Mouse (Mus musculus) limb, embryonic 11.5 days (tissue): ENCODE results near the gene Rnf19b. TPM values are rescaled to one million over a fixed set of nuclear protein-coding genes. Genes with fewer than 3 reads are reported as not detected.

Experiments used
- ATAC-seq: fragments of 200-750 bp; cut with Nextera tagmentation; 2 replicates; pipeline ENCODE4 v1.8.0; 2017; ENCODE audit warnings: low read depth; ENCODE audit not compliant: insufficient number of reproducible peaks, low FRiP score, low TSS enrichment
- DNase-seq: peaks from one replicate; pipeline ENCODE4 v3.0.0-alpha.2; 2015; ENCODE audit warnings: low spot score
- H3K27ac ChIP-seq: fragments of 300-500 bp; sonication (generic); replicated peaks from 2 replicates; pipeline ENCODE4 v1.5.1; 2014; ENCODE audit warnings: low read depth, mild to moderate bottlenecking, low read length
- H3K27me3 ChIP-seq: fragments of 300-500 bp; sonication (generic); 2 replicates; pipeline ENCODE4 v1.6.1; 2014; ENCODE audit warnings: mild to moderate bottlenecking, low read length, mixed read lengths; ENCODE audit not compliant: control insufficient read depth, insufficient read depth
- H3K36me3 ChIP-seq: fragments of 300-500 bp; sonication (generic); 2 replicates; pipeline ENCODE4 v1.6.1; 2014; ENCODE audit warnings: mild to moderate bottlenecking, low read length, moderate library complexity, mixed read lengths; ENCODE audit not compliant: control insufficient read depth, insufficient read depth
- H3K4me1 ChIP-seq: fragments of 300-500 bp; sonication (generic); 2 replicates; pipeline ENCODE4 v1.6.1; 2014; ENCODE audit warnings: low read length, mixed read lengths; ENCODE audit not compliant: control insufficient read depth, insufficient read depth
- H3K4me2 ChIP-seq: fragments of 300-500 bp; sonication (generic); 2 replicates; pipeline ENCODE4 v1.6.1; 2014; ENCODE audit warnings: low read depth, mild to moderate bottlenecking, moderate library complexity; ENCODE audit not compliant: severe bottlenecking
- H3K4me3 ChIP-seq: fragments of 300-500 bp; sonication (generic); 2 replicates; pipeline ENCODE4 v1.5.1; 2014; ENCODE audit warnings: low read depth, low read length
- H3K9ac ChIP-seq: fragments of 300-500 bp; sonication (generic); 2 replicates; pipeline ENCODE4 v1.6.1; 2014; ENCODE audit warnings: mild to moderate bottlenecking, low read length
- H3K9me3 ChIP-seq: fragments of 300-500 bp; sonication (generic); 2 replicates; pipeline ENCODE4 v1.6.1; 2016; ENCODE audit warnings: low read length; ENCODE audit not compliant: control insufficient read depth
- WGBS: fragments of 180-500 bp; shearing (Covaris S2); extraction: QIAGEN DNeasy Blood & Tissue Kit; methylation state at CpG from one replicate; pipeline ENCODE4 v1.1.7; 2014; 5-methylcytosine and 5-hydroxymethylcytosine counted together
- polyA plus RNA-seq: library from polyadenylated mRNA; unstranded; fragments of >200 nt; fragmentation: Nextera tagmentation; extraction: Ambion mirVana; gene quantifications from 2 replicates; pipeline ENCODE4 v1.2.1, GENCODE M21; 2014

Gene Rnf19b
- polyA plus RNA-seq, 1 experiment from 2014 or later = 9.6 TPM

DNA sequence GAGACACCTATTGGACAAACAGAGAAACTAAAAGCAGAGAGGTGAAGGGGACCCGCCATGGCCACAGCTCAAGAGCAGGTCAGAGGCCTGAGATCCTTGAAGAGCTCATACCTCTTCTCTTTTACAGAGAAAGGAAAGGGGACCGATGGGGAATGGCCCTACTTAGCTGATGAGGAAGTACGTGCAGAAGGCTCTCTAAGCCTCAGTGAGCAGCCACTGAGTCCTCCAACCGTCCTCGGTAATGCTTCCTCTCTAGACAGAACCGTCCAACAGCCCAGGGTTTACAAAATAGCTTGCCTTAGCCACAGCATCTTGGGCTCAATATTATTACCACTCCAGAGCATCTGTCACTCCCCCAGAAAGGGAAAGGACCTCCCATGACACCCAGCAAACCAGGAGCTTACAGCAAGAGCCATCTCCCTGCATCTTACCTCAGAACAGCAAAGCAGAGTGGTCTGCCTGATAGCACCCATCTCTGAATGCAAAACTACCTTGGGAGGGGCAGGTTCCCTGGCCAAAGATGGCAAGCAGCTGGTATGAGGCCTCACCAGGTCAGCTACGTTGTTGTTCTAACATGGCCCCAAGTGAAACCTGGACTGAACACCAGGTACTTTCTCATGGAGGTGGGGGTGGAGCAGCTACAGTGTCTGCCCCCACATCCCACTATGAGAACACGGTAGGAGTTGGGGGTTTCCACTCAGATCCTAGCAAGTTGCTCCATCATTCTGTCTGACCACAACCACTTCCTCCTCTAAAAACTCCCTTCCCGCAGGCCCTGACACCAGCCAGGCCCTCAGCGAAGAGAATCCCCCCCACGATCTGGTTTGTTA is 25.7 kb upstream of the Rnf19b start:
- Histone ChIP-seq H3K4me1 (0 out of 2 replicates have a peak, but pooled peaks cover 11% of the 10 kb centered on the region), H3K27me3 (no peaks in the 10 kb centered on the region), H3K9ac (no peak overlapping the region), H3K36me3 (no peaks in the 10 kb centered on the region), H3K9me3 (no peaks in the 10 kb centered on the region), H3K4me3 (no peak overlapping the region), H3K4me2 (no peak overlapping the region), H3K27ac (no peak overlapping the region)
- no peak for DNase-seq
- no peak for ATAC-seq
- WGBS = 81% methylated on average over 11 of the region's 11 CpGs

DNA sequence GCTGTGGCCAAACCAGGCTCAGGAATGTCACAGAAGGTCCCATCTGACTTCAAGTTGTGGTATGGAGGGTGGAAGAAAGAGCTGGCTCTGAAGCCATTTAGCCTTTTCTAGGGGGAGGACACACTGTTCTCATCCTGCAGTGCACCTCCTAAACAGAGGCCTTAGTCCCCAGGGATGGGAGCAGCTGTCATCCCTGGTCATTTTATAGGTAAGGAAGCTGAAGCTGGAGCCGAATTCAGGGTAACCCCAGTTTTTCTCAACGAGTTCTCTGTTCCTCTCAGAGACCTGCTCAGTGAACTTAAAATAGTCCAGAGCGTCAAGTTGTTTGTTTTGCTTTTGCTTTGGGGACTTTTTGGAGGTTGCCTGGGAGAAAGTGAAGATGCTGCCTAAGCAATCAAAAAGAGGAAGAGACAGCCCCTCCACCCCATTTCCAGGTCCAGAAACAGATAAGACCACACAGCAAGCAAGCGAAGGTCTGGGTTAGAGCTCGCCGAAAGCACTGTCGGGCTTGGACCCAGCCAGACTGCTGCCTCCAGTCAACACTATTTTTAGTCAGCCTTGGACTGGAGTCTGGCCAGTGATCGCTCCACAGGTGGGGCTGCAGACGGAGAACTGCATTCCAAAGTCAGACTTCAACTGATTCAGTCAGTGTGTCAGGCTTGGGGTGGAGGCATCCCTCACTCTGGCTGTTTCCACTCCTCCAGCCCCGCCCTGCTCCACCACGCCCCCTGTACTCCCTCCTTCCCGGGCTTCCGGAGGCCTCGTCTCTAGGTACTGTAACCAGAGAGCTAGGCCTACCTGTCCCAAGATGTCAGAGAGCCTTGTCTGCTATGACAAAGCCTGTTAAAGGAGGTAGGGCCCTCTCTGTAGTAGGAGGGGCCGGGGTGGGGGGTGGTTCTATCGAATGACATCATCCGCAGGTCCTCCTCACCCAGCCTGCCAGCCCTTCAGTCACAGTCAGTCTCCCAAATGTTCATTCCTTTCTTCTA is 24.8 kb upstream of the Rnf19b start:
- H3K9ac ChIP-seq = no peak overlapping the region
- 29% methylated on average over 17 of the region's 17 CpGs for WGBS
- 0 out of 2 replicates have a peak, but pooled peaks cover 11% of the 10 kb centered on the region for H3K4me1 ChIP-seq
- H3K27ac ChIP-seq = no peak overlapping the region
- no peaks in the 10 kb centered on the region for H3K9me3 ChIP-seq
- H3K27me3 ChIP-seq = no peaks in the 10 kb centered on the region
- no peak overlapping the region for H3K4me3 ChIP-seq
- H3K36me3 ChIP-seq = no peaks in the 10 kb centered on the region
- DNase-seq (peak; percentile 69), ATAC-seq (peak; percentile 57)
- H3K4me2 ChIP-seq = 0 out of 2 replicates have a peak overlapping the region, but pooled peaks have one; percentile 1

DNA sequence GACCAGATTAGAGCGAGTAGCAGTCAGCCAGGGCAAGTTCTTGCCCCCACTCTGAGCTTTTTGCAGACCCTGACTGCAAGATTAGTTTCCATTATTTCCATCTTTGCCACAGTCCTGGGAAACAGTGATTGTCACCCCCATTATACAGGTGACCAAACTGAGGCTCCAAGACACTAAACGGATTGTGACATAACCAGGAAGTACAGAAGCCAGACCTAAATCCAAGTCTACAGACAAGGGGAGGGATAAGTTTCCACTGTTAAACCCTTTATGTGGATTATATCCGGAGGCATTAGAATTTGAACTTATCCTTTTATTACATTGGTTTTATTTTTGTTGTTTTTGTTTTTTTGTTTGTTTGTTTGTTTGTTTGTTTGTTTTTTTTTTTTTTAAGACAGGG is 23.8 kb upstream of the Rnf19b start:
- Histone ChIP-seq H3K27ac (no peak overlapping the region), H3K4me1 (0 out of 2 replicates have a peak, but pooled peaks cover 11% of the 10 kb centered on the region), H3K36me3 (no peaks in the 10 kb centered on the region), H3K4me2 (no peak overlapping the region), H3K27me3 (no peaks in the 10 kb centered on the region), H3K4me3 (no peak overlapping the region), H3K9me3 (no peaks in the 10 kb centered on the region), H3K9ac (no peak overlapping the region)
- WGBS = 92% methylated on average over 3 of the region's 3 CpGs
- ATAC-seq = no peak
- no peak for DNase-seq

DNA sequence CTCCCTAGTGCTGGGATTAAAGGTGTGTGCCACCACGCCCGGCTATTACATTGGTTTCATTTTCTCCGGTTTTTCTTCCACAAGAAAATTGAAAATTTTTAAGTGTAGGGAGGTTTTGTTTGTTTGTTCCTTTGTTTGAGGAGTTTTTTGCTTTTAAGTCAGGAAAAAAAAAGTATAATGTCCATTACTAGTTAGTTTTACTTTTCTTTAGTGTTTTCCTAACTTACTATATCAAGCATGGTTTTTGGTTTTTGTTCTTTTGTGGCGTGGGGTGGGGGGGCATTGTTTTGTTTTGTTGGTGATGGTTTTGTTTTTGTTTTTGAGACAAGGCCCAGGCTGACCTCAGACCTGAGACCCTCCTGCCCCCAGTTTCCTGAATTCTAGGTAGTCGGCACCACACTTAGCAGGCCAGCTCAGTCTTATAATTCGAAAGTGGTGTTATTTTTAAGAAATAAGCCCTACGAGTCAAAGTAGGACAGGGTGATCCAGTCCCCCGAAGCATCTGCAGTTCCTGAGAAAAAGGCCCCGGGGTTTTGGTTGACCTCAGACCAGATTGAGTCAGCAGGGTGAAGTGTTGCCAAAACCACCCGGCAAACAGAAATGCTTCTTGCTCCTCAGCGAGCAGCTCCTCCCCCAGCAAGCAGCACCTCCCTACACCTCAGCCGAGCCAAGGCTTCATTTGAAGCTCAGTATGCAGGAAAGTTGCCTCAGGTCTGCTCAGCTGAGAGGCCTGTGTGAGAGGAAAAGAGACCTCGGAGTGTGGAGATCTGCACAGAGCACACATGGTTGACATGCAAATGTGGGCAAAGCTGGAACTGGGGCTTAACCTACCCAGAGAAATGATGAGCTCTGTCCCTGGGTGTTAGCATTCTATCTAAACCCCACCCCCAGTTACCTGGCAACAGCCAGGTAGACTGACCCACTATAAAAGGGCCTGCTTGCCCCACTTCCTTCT is 23.1 kb upstream of the Rnf19b start:
- Histone ChIP-seq H3K27me3 (no peaks in the 10 kb centered on the region), H3K4me1 (0 out of 2 replicates have a peak, but pooled peaks cover 11% of the 10 kb centered on the region), H3K9ac (no peak overlapping the region), H3K9me3 (no peaks in the 10 kb centered on the region), H3K4me3 (no peak overlapping the region), H3K4me2 (no peak overlapping the region), H3K36me3 (no peaks in the 10 kb centered on the region), H3K27ac (no peak overlapping the region)
- WGBS = 50% methylated on average over 13 of the region's 13 CpGs
- DNase-seq (no peak), ATAC-seq (no peak; the same call in 1 of the 2 replicates)

DNA sequence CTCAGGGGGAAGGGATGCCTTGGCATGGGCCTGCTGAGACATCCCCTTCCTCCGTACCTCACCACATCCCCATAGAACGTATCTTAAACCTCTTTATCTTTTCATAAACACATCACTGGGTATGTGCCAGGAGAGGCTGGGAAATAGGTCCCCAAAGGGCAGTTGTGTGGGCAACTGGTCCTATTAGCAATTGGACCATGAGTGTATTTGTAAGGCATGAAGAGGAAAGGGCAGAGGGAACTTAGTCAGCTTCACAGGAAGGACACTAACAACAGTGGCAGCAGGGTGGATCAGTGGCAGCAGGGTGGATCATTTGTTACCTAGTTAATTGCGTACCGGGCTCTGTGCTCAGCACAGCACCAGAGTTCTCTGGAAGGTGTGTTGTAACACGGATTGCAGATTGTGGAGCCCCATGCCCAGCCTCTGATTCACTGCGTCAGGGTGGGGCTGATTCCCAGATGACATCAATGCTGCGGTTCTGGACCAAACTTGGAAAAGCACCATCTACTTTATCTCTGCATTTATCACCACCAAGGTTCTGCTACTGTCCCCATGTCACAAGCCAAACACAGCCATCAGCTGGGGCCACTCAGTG is 22.1 kb upstream of the Rnf19b start:
- WGBS = 72% methylated on average over 7 of the region's 7 CpGs
- 0 out of 2 replicates have a peak overlapping the region, but pooled peaks have one; percentile 17 for H3K9ac ChIP-seq
- no peak overlapping the region for H3K4me2 ChIP-seq
- no peak for ATAC-seq
- H3K4me3 ChIP-seq = no peak overlapping the region
- no peak overlapping the region for H3K27ac ChIP-seq
- no peak for DNase-seq
- no peaks in the 10 kb centered on the region for H3K9me3 ChIP-seq
- 0 out of 2 replicates have a peak, but pooled peaks cover 11% of the 10 kb centered on the region for H3K4me1 ChIP-seq
- no peaks in the 10 kb centered on the region for H3K27me3 ChIP-seq
- no peaks in the 10 kb centered on the region for H3K36me3 ChIP-seq

DNA sequence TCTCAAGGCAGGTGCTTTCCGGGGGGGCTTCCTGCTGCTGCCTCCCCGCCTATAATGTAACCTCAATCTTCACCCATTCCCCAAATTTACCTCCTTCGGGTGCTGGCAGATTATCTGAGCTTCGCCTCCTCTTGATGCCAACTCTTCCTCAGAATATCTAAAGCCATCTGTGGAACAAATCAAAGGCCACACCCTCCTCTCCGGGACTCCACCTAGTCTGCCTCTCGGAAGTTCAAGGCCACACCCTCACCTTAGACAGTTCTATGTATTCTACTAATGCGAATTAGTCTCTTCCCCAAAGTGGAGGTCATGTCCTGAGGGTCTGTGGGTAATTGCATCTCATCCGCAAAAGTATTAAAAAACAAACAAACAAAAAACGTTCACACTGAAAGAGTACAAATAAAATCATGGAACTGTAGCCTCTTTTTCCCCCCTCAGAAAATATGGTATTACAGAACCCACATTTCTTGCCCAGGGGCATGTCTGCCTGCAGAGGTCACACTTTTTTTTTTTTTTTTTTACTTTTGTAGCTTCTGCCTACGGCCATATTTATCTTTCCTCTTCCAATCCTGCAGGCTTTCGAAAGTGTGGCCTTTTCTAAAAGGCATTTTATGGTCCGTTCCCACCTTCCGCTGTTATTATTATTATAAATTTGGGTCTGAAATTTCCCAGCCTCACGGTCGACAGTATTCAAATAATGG is 10.2 kb upstream of the Rnf19b start:
- H3K9ac ChIP-seq = peak overlapping the region; percentile 70; the same call in 1 of the 2 replicates
- peak overlapping the region; percentile 97 for H3K4me2 ChIP-seq
- ATAC-seq (no peak), DNase-seq (no peak)
- no peaks in the 10 kb centered on the region for H3K4me1 ChIP-seq
- 18% methylated on average over 15 of the region's 15 CpGs for WGBS
- peak overlapping the region; percentile 52 for H3K4me3 ChIP-seq
- no peaks in the 10 kb centered on the region for H3K9me3 ChIP-seq
- no peaks in the 10 kb centered on the region for H3K36me3 ChIP-seq
- peaks cover 28% of the 10 kb centered on the region for H3K27me3 ChIP-seq
- H3K27ac ChIP-seq = no peak overlapping the region
